Mouse (Mus musculus) cortical plate, adult 2 months (tissue): ENCODE measurements at regions not wholly inside any gene's neighbourhood (a gene's known extent, or its start where the extent isn't known, plus 50 kb on each side); places are given as distances from the start of the nearest gene placed in this dataset.

ENCODE experiments used
- CTCF ChIP-seq: fragments of 200-500 bp; IDR thresholded peaks from 2 replicates; pipeline ENCODE4 v1.5.1; 2011; ENCODE audit warnings: mild to moderate bottlenecking, control low read depth, low read length; ENCODE audit not compliant: insufficient read depth; ENCODE audit errors: extremely low read depth
- POLR2A ChIP-seq: fragments of 200-500 bp; IDR thresholded peaks from 2 replicates; pipeline ENCODE4 v1.6.1; 2011; ENCODE audit warnings: mild to moderate bottlenecking, low read length, control low read depth; ENCODE audit not compliant: insufficient read depth; ENCODE audit errors: extremely low read depth

- TF ChIP-seq CTCF (no peak), POLR2A (no peak)
Observed at GRCm38 (mm10) chr6:117677821-117678220, 163.2 kb upstream of the Zfp637 start.
